Mouse (Mus musculus) kidney, embryonic 16.5 days (tissue): ENCODE results near the gene Tmem251. TPM values are rescaled to one million over a fixed set of nuclear protein-coding genes. Genes with fewer than 3 reads are reported as not detected.

Experiments
- ATAC-seq: fragments of 200-750 bp; cut with Nextera tagmentation; 2 replicates; pipeline ENCODE4 v1.8.0; 2017; ENCODE audit warnings: moderate TSS enrichment; ENCODE audit not compliant: low FRiP score, low TSS enrichment
- H3K27ac ChIP-seq: fragments of 300-500 bp; sonication (generic); 2 replicates; pipeline ENCODE4 v1.5.1; 2014; ENCODE audit warnings: low read length
- H3K27me3 ChIP-seq: fragments of 300-500 bp; sonication (generic); 2 replicates; pipeline ENCODE4 v1.6.1; 2014; ENCODE audit warnings: low read length, control low read depth, mixed read lengths; ENCODE audit not compliant: insufficient read depth
- H3K36me3 ChIP-seq: fragments of 300-500 bp; sonication (generic); 2 replicates; pipeline ENCODE4 v1.6.1; 2014; ENCODE audit warnings: low read length, control low read depth, mixed read lengths; ENCODE audit not compliant: insufficient read depth
- H3K4me1 ChIP-seq: fragments of 300-500 bp; sonication (generic); 2 replicates; pipeline ENCODE4 v1.6.1; 2014; ENCODE audit warnings: low read length, control low read depth, mixed read lengths; ENCODE audit not compliant: insufficient read depth
- H3K4me2 ChIP-seq: fragments of 300-500 bp; sonication (generic); replicated peaks from 2 replicates; pipeline ENCODE4 v1.6.1; 2014; ENCODE audit warnings: low read depth, low read length
- H3K4me3 ChIP-seq: fragments of 300-500 bp; sonication (generic); 2 replicates; pipeline ENCODE4 v1.5.1; 2014; ENCODE audit warnings: mild to moderate bottlenecking, low read length
- H3K9ac ChIP-seq: fragments of 300-500 bp; sonication (generic); replicated peaks from 2 replicates; pipeline ENCODE4 v1.6.1; 2014; ENCODE audit warnings: low read length
- H3K9me3 ChIP-seq: fragments of 300-500 bp; sonication (generic); 2 replicates; pipeline ENCODE4 v1.6.1; 2016; ENCODE audit warnings: low read length, control low read depth
- WGBS: fragments of 180-500 bp; shearing (Covaris S2); extraction: QIAGEN DNeasy Blood & Tissue Kit; methylation state at CpG from one replicate; pipeline ENCODE4 v1.1.7; 2014; 5-methylcytosine and 5-hydroxymethylcytosine counted together
- polyA plus RNA-seq: library from polyadenylated mRNA; unstranded; fragments of >200 nt; fragmentation: Nextera tagmentation; extraction: Ambion mirVana; gene quantifications from 2 replicates; pipeline ENCODE4 v1.2.1, GENCODE M21; 2015

The Tmem251 gene
- polyA plus RNA-seq, 1 experiment from 2014 or later: 11.0 TPM

DNA sequence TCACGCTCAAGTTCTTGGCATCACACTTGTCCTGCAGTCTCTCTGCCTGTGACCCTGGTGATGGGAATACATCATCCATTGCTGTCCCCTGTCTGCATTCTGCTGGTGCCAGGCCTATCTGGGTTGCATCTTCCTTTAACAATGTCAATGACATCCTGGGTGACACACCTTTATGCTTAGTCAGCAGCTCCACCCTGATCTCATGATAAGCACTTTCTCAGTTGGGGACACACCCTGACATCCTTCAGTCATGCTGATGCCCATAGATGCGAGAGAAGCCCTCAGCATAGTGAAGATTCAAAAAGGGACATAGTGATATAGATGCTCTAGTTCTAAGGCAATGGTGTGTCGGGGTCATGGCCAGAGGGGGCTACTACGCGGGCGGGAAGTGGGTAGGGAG is 18.4 kb upstream of the Tmem251 start:
- ATAC-seq: no peak
- Histone ChIP-seq H3K4me1 (peaks cover 14% of the 10 kb centered on the region), H3K4me2 (no peak overlapping the region), H3K27me3 (no peaks in the 10 kb centered on the region), H3K36me3 (no peaks in the 10 kb centered on the region), H3K9ac (no peak overlapping the region), H3K4me3 (no peak overlapping the region), H3K27ac (no peak overlapping the region), H3K9me3 (no peaks in the 10 kb centered on the region)
- WGBS: 92% methylated on average over 6 of the region's 6 CpGs

DNA sequence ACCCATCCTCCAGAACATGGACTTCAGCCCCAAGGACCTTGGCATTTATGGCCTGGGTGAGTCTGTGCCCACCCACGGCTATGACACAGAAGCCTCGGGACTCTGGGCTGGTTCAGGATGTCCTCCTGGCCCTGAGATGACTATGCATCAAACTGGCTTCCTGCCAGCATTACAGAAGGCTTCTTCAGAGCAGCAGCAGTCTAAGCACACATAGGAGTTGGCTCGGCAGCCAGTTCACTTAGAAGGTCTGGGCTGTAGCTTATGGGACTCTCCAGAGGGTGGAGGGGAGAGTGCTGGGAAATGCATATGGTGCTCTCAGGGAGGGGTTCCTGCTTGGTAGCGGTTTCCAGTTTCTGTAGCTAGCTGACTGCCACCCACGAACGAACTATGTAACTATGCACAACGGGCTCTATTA is 17.8 kb upstream of the Tmem251 start:
- no peak overlapping the region for H3K9ac ChIP-seq
- no peak overlapping the region for H3K4me2 ChIP-seq
- no peak overlapping the region for H3K27ac ChIP-seq
- H3K9me3 ChIP-seq: no peaks in the 10 kb centered on the region
- WGBS: 63% methylated on average over 7 of the region's 7 CpGs
- H3K4me1 ChIP-seq: peaks cover 21% of the 10 kb centered on the region
- no peak for ATAC-seq
- H3K4me3 ChIP-seq: no peak overlapping the region
- H3K36me3 ChIP-seq: no peaks in the 10 kb centered on the region
- no peaks in the 10 kb centered on the region for H3K27me3 ChIP-seq

DNA sequence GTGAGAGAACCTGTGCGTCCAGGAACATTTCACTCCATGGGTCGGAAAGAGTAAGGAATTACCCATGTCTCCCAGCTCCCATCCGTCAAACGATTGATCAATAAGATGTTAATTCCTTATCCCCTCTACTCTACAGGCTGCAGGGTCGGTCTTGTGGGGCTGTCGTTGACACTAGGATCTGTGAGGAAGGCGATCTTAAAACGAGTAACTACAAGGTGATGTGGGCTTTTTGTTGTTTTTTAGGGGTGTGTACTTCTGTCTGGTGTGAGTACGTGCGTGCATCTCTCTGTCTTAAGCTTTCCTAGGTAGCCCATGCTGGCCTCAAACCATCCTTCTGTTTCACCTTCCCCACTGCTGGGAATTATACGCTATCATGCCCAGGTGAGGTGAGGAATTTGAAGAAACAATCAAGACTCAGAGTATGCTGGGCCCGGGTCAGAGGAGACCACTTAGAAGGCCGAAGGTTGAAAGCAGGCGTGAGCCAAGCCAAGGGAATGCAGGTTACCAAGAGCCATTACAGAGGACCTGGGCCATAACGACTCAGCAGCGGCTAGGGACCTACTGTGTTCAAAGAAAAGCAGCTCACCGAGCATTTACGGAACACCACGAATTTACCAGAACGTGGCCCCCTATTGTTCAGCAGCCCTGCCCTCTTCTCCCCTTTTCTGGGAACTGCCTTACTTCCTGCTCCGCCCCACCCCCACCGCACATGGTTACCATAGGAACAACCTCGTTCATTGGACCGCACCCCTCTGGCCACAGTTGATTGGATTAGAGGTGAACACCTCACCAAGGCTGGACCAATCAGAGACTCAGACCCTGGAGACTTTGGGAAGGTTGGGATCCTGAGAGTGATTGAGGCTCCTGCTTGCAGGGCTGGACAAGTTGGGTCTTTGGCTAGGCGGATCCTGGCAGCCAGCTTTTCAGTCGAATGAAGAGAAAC is 13.4 kb upstream of the Tmem251 start:
- Histone ChIP-seq H3K4me1 (peaks cover 17% of the 10 kb centered on the region), H3K27me3 (no peaks in the 10 kb centered on the region), H3K9ac (peak overlapping the region; percentile 29; the same call in 1 of the 2 replicates), H3K4me2 (peak overlapping the region; percentile 53), H3K36me3 (no peaks in the 10 kb centered on the region), H3K4me3 (peak overlapping the region; percentile 27), H3K9me3 (no peaks in the 10 kb centered on the region), H3K27ac (peak overlapping the region; percentile 93)
- 29% methylated on average over 26 of the region's 26 CpGs for WGBS
- peak; percentile 98 for ATAC-seq

DNA sequence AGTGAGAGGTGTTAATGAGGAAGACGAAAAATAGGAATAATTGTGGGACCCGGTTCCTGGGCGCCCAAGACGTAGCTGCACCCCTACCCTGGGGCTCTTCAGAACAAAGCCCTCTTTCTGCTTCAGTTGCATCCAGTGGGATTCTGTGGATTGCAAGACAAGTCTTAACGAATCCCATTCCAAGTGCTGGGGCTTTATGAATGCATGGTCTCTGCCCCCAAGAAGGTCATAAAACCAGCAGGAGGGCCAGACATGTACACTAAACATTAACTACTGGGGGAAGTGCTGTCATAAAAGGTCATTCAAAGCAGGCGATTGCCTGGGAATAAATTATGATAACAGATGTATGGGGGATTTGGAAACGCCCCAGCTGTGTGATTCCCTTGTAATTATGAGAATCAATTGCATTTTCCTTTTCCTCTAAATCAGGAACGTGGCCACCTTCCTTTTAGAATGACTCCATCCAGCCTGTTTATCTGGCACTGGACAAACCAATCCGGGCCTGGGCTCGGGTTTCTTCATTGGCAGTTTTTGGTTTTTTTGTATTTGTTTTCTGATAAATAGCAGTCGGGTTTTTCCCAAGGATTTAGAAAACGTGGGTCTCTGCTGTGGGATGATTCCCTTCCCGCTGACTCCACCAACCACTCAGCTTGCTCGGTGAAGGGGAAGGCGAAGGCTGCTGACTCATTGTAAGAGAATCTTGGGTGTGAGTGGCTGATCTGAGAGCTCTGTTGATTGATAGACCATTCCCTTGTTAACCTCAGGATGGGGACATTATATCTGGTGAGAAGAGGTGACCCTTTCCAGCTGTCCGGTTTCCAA is 12.6 kb upstream of the Tmem251 start:
- H3K27me3 ChIP-seq: no peaks in the 10 kb centered on the region
- WGBS: 18% methylated on average over 16 of the region's 16 CpGs
- H3K9me3 ChIP-seq: no peaks in the 10 kb centered on the region
- ATAC-seq: peak; percentile 57
- H3K9ac ChIP-seq: no peak overlapping the region
- H3K27ac ChIP-seq: peak overlapping the region; percentile 93
- H3K4me3 ChIP-seq: peak overlapping the region; percentile 27
- H3K36me3 ChIP-seq: no peaks in the 10 kb centered on the region
- peaks cover 17% of the 10 kb centered on the region for H3K4me1 ChIP-seq
- peak overlapping the region; percentile 53 for H3K4me2 ChIP-seq

DNA sequence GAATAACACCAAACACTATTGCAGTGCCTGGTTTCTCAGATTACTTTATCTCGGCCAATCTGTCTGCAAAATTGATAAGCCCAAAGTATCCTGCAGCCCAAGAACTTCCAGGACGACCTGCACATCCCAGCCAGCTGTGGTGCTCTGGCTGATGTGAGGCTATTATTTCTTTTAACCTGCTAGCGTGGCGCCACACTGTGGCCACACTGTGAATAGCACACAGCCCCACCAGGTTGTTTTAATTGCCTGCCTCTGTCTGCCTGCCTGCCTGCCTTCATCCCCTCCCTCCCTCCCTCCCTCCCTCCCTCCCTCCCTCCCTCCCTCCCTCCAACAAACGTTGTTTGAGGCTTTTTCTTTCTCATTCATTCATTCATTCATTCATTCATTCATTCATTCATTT is 10.2 kb upstream of the Tmem251 start:
- ATAC-seq: no peak
- Histone ChIP-seq H3K27me3 (no peaks in the 10 kb centered on the region), H3K9me3 (no peaks in the 10 kb centered on the region), H3K4me2 (no peak overlapping the region), H3K4me1 (peaks cover 17% of the 10 kb centered on the region), H3K9ac (no peak overlapping the region), H3K4me3 (no peak overlapping the region), H3K36me3 (no peaks in the 10 kb centered on the region), H3K27ac (no peak overlapping the region)
- 7% methylated on average over 5 of the region's 5 CpGs for WGBS

DNA sequence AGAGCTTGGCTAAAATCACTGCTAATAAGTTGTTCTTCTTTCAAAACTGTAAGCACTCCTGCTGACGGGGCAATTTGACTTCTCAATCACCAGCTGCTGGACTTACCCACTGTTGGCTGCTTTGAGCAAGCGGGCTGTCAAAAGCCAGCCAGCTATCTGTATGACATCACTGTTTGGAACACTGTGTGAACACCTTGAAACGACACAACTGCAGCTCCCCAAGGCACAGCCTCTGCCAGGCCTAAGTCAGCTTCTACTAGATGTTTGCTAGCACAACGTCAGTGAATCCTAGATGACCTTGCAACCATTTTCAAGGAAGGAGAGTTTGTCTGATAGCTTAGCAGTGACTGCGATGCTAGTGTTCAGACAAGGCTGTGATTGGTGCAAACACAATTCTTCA is 4.5 kb upstream of the Tmem251 start:
- no peaks in the 10 kb centered on the region for H3K9me3 ChIP-seq
- no peak overlapping the region for H3K4me2 ChIP-seq
- 75% methylated on average over 5 of the region's 5 CpGs for WGBS
- no peak overlapping the region for H3K9ac ChIP-seq
- no peak for ATAC-seq
- H3K27ac ChIP-seq: no peak overlapping the region
- 0 out of 2 replicates have a peak, but pooled peaks cover 5% of the 10 kb centered on the region for H3K36me3 ChIP-seq
- peaks cover 8% of the 10 kb centered on the region for H3K4me1 ChIP-seq
- no peak overlapping the region for H3K4me3 ChIP-seq
- no peaks in the 10 kb centered on the region for H3K27me3 ChIP-seq

DNA sequence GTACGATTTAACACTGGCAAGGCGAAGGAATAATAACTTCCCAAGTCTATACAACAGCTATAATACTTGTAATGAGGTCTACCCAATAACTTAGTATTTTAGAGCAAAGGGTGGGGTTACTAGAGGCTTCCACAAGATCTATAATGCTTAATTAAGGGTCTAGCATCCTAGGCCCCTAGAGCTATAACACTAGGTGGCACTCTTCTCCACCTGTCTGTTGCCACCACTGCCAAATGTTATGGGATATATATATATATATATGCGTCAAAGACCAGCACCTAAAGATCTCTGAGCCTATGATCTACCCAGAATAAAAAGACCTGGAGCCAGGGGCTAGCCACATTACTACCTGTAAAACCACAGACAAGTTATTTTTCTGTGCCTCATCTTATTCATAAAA is 3.3 kb upstream of the Tmem251 start:
- Histone ChIP-seq H3K4me1 (peaks cover 17% of the 10 kb centered on the region), H3K36me3 (0 out of 2 replicates have a peak, but pooled peaks cover 5% of the 10 kb centered on the region), H3K4me2 (no peak overlapping the region), H3K4me3 (no peak overlapping the region), H3K27ac (no peak overlapping the region), H3K9ac (no peak overlapping the region), H3K9me3 (no peaks in the 10 kb centered on the region), H3K27me3 (no peaks in the 10 kb centered on the region)
- 60% methylated on average over 3 of the region's 3 CpGs for WGBS
- no peak for ATAC-seq

DNA sequence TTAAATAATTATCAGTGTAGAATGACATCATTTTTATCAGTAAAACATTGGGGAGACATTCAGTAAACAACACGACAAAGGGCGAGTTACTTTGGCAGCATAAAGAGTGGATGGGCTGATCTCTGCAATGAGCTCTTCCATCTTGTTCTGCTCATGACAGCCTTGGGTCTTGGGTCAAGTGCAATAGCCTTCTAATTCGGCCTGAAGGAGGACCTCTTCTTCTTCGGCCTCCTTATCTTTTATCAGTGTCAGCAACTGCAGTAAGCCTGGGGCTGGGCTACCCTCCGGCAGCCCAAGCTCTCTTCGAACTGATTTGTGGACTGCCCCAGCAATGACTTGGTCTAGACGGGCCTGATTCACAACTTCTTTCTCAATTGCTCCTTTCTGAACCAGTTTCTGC is 1.5 kb upstream of the Tmem251 start:
- Histone ChIP-seq H3K4me3 (no peak overlapping the region), H3K4me2 (no peak overlapping the region), H3K9ac (no peak overlapping the region), H3K27me3 (no peaks in the 10 kb centered on the region), H3K27ac (no peak overlapping the region), H3K9me3 (no peaks in the 10 kb centered on the region), H3K4me1 (peaks cover 17% of the 10 kb centered on the region), H3K36me3 (0 out of 2 replicates have a peak, but pooled peaks cover 5% of the 10 kb centered on the region)
- no peak for ATAC-seq
- WGBS: 84% methylated on average over 7 of the region's 7 CpGs

DNA sequence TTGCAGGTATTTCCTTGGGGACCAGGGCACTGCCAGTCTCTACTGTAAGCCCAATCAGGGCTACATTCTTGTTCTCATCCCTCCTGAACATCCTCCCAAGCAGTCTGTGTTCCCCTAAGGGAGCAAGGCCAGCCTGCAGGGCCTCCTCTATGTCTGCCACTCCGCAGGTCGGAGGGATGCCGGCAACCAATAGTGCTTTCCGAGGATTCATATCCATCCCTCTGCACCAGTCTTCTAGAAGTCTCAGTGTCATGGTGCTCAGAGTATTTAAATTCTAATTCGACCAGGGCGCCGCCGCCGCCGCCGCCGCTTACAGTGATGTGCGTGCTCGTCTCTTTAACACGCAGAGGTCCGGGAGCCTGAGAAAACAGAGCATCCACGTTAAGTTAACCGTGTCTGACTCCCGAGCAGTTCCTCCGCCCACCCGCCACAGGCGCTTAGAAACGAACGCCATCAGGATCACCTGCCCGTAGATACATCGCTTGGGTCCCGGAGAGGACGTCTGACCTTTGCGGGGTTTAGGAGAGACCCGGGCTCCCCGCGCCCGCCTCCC is 450 bp upstream of the Tmem251 start:
- Histone ChIP-seq H3K27me3 (no peaks in the 10 kb centered on the region), H3K4me2 (peak overlapping the region; percentile 67), H3K4me3 (peak overlapping the region; percentile 86), H3K9me3 (no peaks in the 10 kb centered on the region), H3K4me1 (peaks cover 17% of the 10 kb centered on the region), H3K36me3 (peaks cover 9% of the 10 kb centered on the region; the same call in 1 of the 2 replicates), H3K27ac (peak overlapping the region; percentile 91), H3K9ac (peak overlapping the region; percentile 80)
- WGBS: under 1% methylated on average over 33 of the region's 33 CpGs
- ATAC-seq: peak; percentile 32
